Mouse (Mus musculus) layer of hippocampus, adult 9-11 months (tissue): ENCODE results near the gene Ntm.

Experiments used
- DNase-seq: peaks from one replicate; pipeline ENCODE4 v3.0.0; 2022

Gene Ntm

GRCm38 (mm10) chr9:29209243-29209642 is 753.7 kb downstream of the Ntm start:
- no peak for DNase-seq

- DNase-seq, result no peak
Observed at GRCm38 (mm10) chr9:29208142-29208541, 754.8 kb downstream of the Ntm start.

GRCm38 (mm10) chr9:29205680-29206079 is 757.3 kb downstream of the Ntm start:
- no peak for DNase-seq

GRCm38 (mm10) chr9:29202196-29202595 is 760.7 kb downstream of the Ntm start:
- no peak for DNase-seq

- peak; percentile 35 for DNase-seq
Observed at GRCm38 (mm10) chr9:29201163-29202053, 761.5 kb downstream of the Ntm start.

- peak; percentile 31 for DNase-seq
Observed at GRCm38 (mm10) chr9:29197046-29197445, 765.9 kb downstream of the Ntm start.

GRCm38 (mm10) chr9:29194265-29194664 is 768.7 kb downstream of the Ntm start:
- no peak for DNase-seq

GRCm38 (mm10) chr9:29183011-29183410 is 779.9 kb downstream of the Ntm start:
- no peak for DNase-seq

GRCm38 (mm10) chr9:29181661-29182060 is 781.3 kb downstream of the Ntm start:
- no peak for DNase-seq

- no peak for DNase-seq
Observed at GRCm38 (mm10) chr9:29165731-29166130, 797.2 kb downstream of the Ntm start.

- DNase-seq, result no peak
Observed at GRCm38 (mm10) chr9:29161059-29161642, 801.8 kb downstream of the Ntm start.

- DNase-seq, result no peak
Observed at GRCm38 (mm10) chr9:29145901-29146300, 817.0 kb downstream of the Ntm start.

GRCm38 (mm10) chr9:29136039-29136438 is 826.9 kb downstream of the Ntm start:
- DNase-seq, result no peak

- no peak for DNase-seq
Observed at GRCm38 (mm10) chr9:29130717-29131292, 832.1 kb downstream of the Ntm start.

GRCm38 (mm10) chr9:29130316-29130715 is 832.6 kb downstream of the Ntm start:
- DNase-seq, result no peak

GRCm38 (mm10) chr9:29128416-29128815 is 834.5 kb downstream of the Ntm start:
- DNase-seq, result peak; percentile 9

GRCm38 (mm10) chr9:29124455-29124854 is 838.5 kb downstream of the Ntm start:
- no peak for DNase-seq

GRCm38 (mm10) chr9:29123828-29124227 is 839.1 kb downstream of the Ntm start:
- no peak for DNase-seq

- no peak for DNase-seq
Observed at GRCm38 (mm10) chr9:29117561-29118112, 845.3 kb downstream of the Ntm start.

- no peak for DNase-seq
Observed at GRCm38 (mm10) chr9:29115337-29115736, 847.6 kb downstream of the Ntm start.

GRCm38 (mm10) chr9:29106771-29107170 is 856.2 kb downstream of the Ntm start:
- DNase-seq, result no peak

- no peak for DNase-seq
Observed at GRCm38 (mm10) chr9:29104442-29104841, 858.5 kb downstream of the Ntm start.

GRCm38 (mm10) chr9:29103993-29104392 is 858.9 kb downstream of the Ntm start:
- peak; percentile 59 for DNase-seq

- DNase-seq, result peak; percentile 16
Observed at GRCm38 (mm10) chr9:29100624-29101023, 862.3 kb downstream of the Ntm start.
